Mouse (Mus musculus) thymus, adult 18-20 months (tissue): ENCODE results near the gene Clec4n.
"Not testable (repeated sequence)": the region's sequence is repeated elsewhere in the genome, so short reads cannot be mapped to it uniquely, and the experiment has no call there.

Experiments
- DNase-seq, 2 experiments: peaks; one replicate each; pipeline ENCODE4 v3.0.0; 2022; ENCODE audit warnings: mixed read lengths in 2 of 2

The Clec4n gene

GRCm38 (mm10) chr6:123229644-123230043 lies at the start of gene Clec4n:
Clec4n (plus strand) TSS chr6:123229843.
- no peak for DNase-seq

- DNase-seq = not testable (repeated sequence)
Measured at GRCm38 (mm10) chr6:123184862-123185261, 44.8 kb upstream of the Clec4n start.

DNA sequence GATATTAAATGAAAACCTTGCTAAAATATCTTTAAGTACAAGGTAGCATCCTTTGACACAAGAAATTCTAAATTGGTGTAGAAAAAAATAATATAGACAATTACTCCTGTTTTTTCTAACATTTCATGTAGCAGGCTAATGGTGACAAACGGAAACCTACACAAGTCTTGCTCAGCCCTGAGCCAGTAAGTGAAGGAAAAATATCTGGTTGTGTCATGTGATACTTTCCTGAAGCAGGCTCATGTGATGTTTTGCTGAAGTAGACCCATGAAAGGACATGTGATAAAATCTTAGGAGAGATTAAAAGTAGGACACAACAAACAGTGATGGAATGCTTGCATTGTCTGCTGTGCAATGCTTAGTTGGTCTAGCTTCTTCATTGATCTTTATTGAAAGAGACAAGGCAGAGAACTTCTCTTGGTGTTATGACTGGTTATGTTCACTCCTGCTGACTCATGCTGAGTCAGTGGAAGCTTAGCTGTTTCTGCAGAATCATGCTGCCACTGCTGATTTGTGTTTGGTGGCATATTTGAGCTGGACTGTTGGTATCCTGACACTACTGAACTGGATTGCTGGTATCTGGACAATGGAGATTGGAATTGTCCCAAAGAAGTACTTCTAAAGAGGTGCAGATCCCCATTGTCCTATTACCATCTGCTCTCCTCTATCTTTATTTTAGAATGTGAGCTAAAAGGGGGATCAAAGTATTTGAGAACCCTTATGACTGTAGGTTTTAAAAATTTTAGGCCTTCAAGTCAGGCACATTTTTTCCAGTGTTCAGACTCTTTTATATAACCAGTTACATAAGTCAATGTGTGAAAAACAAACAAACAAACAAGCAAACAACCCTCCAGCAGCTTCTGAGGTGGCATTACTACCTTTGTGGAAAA lies 22.2 kb upstream of the Clec4n start:
- DNase-seq = no peak

DNA sequence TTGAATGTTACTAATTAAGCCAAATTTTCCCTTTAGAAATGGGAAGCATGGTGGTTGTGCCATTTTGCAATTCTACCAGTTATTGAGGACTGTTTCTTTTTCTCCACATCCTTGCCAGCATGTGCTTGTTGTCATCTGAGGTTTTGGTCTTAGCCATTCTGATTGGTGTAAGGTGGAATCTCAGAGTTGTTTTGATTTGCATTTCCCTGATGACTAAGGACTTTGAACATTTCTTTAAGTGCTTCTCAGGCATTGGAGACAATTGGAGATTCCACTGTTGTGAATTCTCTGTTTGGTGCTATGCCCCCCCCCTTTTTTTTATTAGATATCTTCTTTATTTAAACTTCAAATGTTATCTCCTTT lies 21.6 kb upstream of the Clec4n start:
- DNase-seq = not testable (repeated sequence)

DNA sequence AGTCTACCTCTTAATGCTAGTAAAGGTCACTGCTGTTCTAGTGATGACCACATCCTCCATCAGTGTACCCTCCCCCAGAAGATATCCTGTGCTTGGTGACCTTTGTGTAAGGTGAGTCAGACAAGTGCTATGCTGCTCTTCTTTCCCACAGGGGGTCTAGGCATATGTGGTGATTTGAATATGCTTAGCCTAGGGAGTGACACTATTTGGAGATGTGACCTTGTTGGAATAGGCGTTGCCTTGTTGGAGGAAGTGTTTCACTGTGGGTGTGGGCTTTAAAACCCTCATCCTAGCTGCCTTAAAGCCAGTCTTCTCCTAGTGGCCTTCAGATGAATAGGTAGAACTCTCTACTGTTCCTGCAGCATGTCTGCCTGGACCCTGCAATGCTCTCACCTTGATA lies 17.9 kb upstream of the Clec4n start:
- no peak for DNase-seq

- DNase-seq = no peak
Measured at GRCm38 (mm10) chr6:123227519-123228166, 2.0 kb upstream of the Clec4n start.

- no peak for DNase-seq
Measured at GRCm38 (mm10) chr6:123231149-123231548, 1.5 kb downstream of the Clec4n start.

- no peak for DNase-seq
Measured at GRCm38 (mm10) chr6:123237582-123237981, 7.9 kb downstream of the Clec4n start.

DNA sequence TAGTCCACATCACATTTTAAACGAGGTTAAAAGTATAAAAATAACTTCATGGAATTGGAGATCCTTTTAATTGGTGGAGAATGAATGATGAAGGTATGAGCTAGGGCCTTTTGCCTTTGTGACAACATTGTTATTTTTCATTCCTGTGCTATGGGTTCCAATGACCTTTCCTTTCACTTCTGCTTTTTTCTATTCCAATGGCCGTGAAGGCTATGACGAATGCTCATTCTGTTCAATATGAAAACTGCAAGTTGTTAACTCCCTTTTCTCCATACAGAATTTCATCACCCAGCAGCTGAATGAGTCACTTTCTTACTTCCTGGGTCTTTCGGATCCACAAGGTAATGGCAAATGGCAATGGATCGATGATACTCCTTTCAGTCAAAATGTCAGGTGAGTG lies 14.6 kb downstream of the Clec4n start:
- DNase-seq = no peak

- DNase-seq = not testable (repeated sequence)
Measured at GRCm38 (mm10) chr6:123248862-123249261, 19.2 kb downstream of the Clec4n start.

DNA sequence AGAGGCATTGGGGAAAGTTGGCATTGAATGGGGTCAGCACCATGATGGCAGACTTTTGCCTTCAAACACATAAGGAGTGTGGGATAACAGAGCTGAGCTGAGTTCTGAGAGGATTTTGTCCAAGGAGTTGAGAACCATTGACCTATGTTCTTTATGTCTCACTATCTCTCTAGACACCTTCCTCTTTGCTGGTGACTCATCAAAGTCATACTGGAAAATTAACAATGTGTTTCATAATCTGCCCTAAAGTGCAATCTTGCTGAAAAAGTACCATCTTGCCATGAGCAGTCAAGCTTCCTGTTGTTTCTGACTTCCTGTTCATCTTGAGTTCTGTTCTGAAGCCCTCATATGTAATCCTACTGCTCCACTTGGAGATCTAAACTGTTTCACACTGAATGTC lies 23.1 kb downstream of the Clec4n start:
- no peak for DNase-seq

GRCm38 (mm10) chr6:123258946-123259345 lies 29.3 kb downstream of the Clec4n start:
- no peak for DNase-seq

DNA sequence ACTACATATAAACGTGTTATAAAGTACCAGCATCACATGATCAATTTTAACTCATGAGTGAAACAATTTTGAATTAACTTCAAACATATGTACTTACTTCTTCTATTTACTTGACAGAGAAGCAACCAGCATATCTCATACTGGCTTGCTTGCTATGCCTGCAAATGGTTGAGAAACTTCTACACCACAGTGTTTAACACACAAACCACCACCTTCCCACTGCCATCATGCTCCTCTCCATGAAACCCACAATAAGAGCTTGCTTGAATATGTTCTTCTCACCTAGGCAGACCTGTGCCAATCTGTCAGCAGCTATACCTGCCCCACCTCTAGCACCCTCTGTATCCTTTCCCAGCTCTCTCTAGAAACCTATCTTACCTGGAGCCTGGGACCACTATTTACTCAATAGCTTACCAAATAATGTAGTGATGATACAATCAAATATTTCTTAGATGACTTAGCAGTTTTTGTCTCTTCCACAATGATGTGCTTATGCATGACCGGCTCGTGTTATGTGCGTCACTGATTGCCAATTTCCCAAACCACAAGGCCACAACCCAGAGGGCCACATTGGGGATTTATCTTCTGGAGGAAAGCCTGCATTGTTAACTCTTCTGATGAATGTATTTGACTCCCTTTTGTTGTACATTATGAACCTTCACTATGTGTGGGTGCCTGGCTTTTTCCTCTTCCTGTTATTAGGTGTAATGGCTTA lies 30.4 kb downstream of the Clec4n start:
- DNase-seq = no peak

GRCm38 (mm10) chr6:123260868-123261267 lies 31.2 kb downstream of the Clec4n start:
- DNase-seq = no peak

GRCm38 (mm10) chr6:123261555-123262161 lies 32.0 kb downstream of the Clec4n start, which contains the start of gene Clec4d:
Clec4d (plus strand) TSS chr6:123262111.
- no peak for DNase-seq

- no peak for DNase-seq
Measured at GRCm38 (mm10) chr6:123264194-123264593, 34.6 kb downstream of the Clec4n start.

DNA sequence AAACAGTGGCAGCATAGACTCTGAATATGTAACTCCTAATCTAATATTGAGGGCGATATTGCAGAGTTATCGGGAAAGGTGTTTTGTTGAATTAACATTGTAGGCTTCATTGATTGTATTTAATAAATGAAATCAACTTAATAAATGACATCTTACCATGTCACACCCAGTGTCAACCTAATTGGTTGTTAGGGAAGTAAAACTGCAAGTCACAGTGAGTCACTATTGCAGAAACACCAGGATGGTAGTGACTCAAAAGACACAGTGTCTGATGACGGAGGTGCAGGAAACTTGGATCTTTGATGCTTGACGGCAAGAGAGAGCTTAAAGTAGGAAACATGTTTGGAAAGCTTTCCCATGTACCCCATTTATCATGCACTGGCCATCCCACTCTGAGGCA lies 36.2 kb downstream of the Clec4n start:
- no peak for DNase-seq

DNA sequence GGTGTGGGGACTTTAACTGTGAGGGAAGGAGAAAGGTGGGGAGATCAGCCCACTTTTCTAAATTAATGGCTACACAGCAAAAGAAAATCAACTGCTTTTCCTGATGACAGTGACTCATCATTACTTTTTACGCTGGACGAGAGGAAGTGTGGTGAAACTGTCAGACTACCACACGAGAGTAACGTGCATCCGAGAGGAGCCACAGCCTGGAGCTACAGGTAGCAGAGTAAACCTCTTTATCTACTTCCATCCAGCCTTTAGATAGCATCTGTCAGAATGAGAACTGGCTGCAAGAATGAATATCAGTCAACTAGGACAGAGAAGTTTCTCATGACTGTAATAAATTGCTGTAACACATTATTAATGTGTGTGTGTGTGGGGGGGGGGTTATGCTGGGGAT lies 37.3 kb downstream of the Clec4n start:
- no peak for DNase-seq

DNA sequence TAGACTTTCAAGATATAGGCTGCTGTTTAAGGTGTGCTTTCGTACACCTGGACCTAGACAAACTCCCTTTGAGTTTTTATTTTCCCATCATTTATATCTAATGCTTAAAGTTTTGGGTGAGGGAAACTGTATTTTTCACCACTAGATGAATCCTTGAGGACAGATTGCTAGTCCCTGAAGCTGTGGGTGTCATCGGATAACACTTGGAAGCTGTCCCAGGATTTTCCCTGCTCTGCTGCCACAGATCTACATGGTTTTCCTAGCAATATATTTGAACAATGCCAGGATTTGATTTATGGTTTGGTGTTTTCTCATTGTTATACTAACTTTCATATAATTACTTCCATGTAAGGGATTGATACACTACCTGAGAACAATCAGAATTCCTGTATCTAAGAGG lies 49.8 kb downstream of the Clec4n start:
- no peak for DNase-seq

DNA sequence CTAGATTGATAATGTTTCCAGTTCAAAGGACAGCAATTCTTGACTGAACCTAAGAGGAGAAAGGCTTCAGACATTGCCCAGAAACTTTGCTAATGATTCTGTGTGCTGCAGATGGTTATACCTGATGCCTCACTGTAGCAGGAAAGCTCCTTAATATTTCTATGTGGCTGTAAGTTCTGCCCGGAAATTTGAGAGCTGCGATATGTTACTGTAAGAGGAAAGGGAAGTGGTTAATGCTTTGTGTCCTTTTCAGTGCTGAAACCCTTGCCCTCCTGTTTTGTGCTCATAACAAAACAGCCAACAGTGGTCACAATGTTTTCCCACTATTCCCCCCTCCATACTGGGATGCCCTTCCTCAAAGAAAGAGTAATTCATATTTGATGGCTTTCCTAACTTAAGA lies 56.7 kb downstream of the Clec4n start:
- no peak for DNase-seq

DNA sequence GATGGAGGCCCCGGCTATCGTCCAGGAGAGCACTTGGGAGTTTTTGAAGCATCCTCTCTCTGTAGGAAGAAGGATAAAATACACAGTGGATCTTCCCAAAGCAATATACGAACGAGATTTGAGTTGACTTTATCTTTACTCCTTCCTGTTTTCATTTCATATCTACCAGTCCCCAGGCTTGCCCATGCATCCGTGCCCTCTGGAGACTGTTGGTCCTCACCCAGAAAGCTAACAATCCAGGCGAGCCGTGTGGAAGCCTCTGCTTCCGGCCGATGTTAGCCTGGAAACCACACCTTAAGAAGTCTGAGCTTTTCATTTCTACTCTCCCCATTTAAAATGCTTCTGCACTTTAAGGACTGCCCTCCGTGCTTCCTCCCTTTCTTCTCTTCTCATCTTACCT lies 59.3 kb downstream of the Clec4n start:
- no peak for DNase-seq

- DNase-seq = no peak
Measured at GRCm38 (mm10) chr6:123289753-123290152, 60.1 kb downstream of the Clec4n start, which contains the start of gene Clec4e. Clec4e (minus strand) TSS chr6:123289870.
